Mouse (Mus musculus): ENCODE measurements around the gene Ctbp1.

The Ctbp1 gene

GRCm38 (mm10) chr5:33208533-33209245 is 66.1 kb downstream of the Ctbp1 start:
- no peak for DNase-seq (ENCODE audit: low read depth, low spot score)

GRCm38 (mm10) chr5:33207136-33207535 is 67.7 kb downstream of the Ctbp1 start:
- no peak for DNase-seq (ENCODE audit: low read depth, low spot score)

- no peak for DNase-seq (ENCODE audit: low read depth, low spot score)
These were observed 68.5 kb downstream of the Ctbp1 start for GRCm38 (mm10) chr5:33206328-33206727.

- no peak for DNase-seq (ENCODE audit: low read depth, low spot score)
These were observed 70.5 kb downstream of the Ctbp1 start for GRCm38 (mm10) chr5:33204284-33204683.

- peak; percentile 69 for DNase-seq (ENCODE audit: low read depth, low spot score)
These were observed 71.0 kb downstream of the Ctbp1 start for GRCm38 (mm10) chr5:33203691-33204242.

- no peak for DNase-seq (ENCODE audit: low read depth, low spot score)
These were observed 71.6 kb downstream of the Ctbp1 start for GRCm38 (mm10) chr5:33203171-33203565.

- DNase-seq (ENCODE audit: low read depth, low spot score): no peak
These were observed 72.2 kb downstream of the Ctbp1 start for GRCm38 (mm10) chr5:33202516-33203170.

- DNase-seq (ENCODE audit: low read depth, low spot score): no peak
These were observed 73.1 kb downstream of the Ctbp1 start for GRCm38 (mm10) chr5:33201697-33202096.

- DNase-seq (ENCODE audit: low read depth, low spot score): no peak
These were observed 74.7 kb downstream of the Ctbp1 start for GRCm38 (mm10) chr5:33200071-33200470.
